In the genomic region with DNA sequence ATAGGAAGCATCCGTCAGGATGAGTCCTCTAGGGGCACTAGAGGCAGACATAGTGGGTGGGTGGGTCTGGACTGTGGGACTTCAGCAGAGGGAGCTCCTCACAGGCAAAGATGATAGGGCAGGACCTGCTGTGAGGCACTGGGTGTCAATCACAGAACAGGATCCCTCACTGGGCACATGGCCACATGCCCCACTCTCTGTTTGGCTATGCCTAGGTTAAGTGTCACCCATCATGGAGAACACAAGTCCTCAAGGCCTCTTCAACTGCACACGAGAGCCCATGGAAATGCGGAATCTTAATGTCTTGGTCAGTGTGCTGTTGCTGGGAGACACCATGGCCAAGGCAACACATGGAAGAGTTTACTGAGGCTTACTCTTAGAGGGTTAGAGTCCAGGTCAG, we compare ENCODE assay signal across 20 mouse cellular contexts. TPM values are rescaled to one million over a fixed set of nuclear protein-coding genes. Genes with fewer than 3 reads are reported as not detected.
DNase-seq lines count a peak whose midpoint lies in the region; ATAC-seq and TF ChIP-seq lines count a peak whose summit lies in the region.
"Had no signal": no experiment of that assay in that cellular context is flagged by ENCODE, and none has a peak within 500 bp of the region (broad histone marks: within the 10 kb centered on the region; RNA-seq: fewer than 3 reads in every experiment).

No protein-coding gene starts in this region.

- WGBS in heart, embryonic 12.5 days: 87% methylated on average over 3 of the region's 3 CpGs
- 93% methylated on average over 3 of the region's 3 CpGs for WGBS in kidney, postnatal 0 days
- WGBS in lung, adult 2 months: 70% methylated on average over 3 of the region's 3 CpGs

- 0 out of 2 replicates have a peak, but pooled peaks cover 4% of the 10 kb centered on the region for H3K36me3 ChIP-seq in heart, embryonic 12.5 days
- H3K36me3 ChIP-seq in kidney, postnatal 0 days (ENCODE audit: insufficient read depth, low read length): no peaks in the 10 kb centered on the region
- H3K36me3 ChIP-seq in testis, adult 2 months (ENCODE audit: control insufficient read depth, insufficient read depth, low read length): no peaks in the 10 kb centered on the region
- H3K36me3 ChIP-seq: forebrain, embryonic 12.5 days; hindbrain, embryonic 12.5 days had no signal

- no peaks in the 10 kb centered on the region for H3K9me3 ChIP-seq in heart, embryonic 12.5 days (replicated peaks)
- no peaks in the 10 kb centered on the region for H3K9me3 ChIP-seq in kidney, postnatal 0 days (replicated peaks; ENCODE audit: low read length)
- H3K9me3 ChIP-seq: embryonic facial prominence, embryonic 13.5 days; forebrain, embryonic 12.5 days; hindbrain, embryonic 12.5 days had no signal

- no peak for ATAC-seq in heart, embryonic 12.5 days (ENCODE audit: insufficient number of reproducible peaks, low FRiP score)
- ATAC-seq in kidney, postnatal 0 days (replicated peaks; ENCODE audit: low FRiP score, low read depth): no peak
- ATAC-seq: forebrain, embryonic 16.5 days; hindbrain, embryonic 16.5 days had no signal

- TF ChIP-seq CTCF in kidney, postnatal 0 days (IDR thresholded peaks at IDR 0.05; ENCODE audit: low read depth): no peak
- no peak for TF ChIP-seq CTCF in lung, adult 2 months (IDR thresholded peaks at IDR 0.05; ENCODE audit: insufficient read depth, low read length)
- TF ChIP-seq CTCF in testis, adult 2 months (IDR thresholded peaks at IDR 0.05; ENCODE audit: control insufficient read depth, insufficient read depth, insufficient replicate concordance, low read depth, low read length): no peak

- no peaks in the 10 kb centered on the region for H3K27me3 ChIP-seq in heart, embryonic 12.5 days (replicated peaks)
- H3K27me3 ChIP-seq in kidney, postnatal 0 days (ENCODE audit: insufficient read depth, low read length): no peaks in the 10 kb centered on the region
- no peaks in the 10 kb centered on the region for H3K27me3 ChIP-seq in testis, adult 2 months (ENCODE audit: control insufficient read depth, insufficient read depth, low read length)
- H3K27me3 ChIP-seq: embryonic facial prominence, embryonic 13.5 days; hindbrain, embryonic 12.5 days had no signal

- H3K27ac ChIP-seq in heart, embryonic 12.5 days (ENCODE audit: poor library complexity, severe bottlenecking): 0 out of 2 replicates have a peak overlapping the region, but pooled peaks have one; percentile 89
- H3K27ac ChIP-seq in kidney, postnatal 0 days: 0 out of 2 replicates have a peak overlapping the region, but pooled peaks have one; percentile 93
- no peak overlapping the region for H3K27ac ChIP-seq in testis, adult 2 months (ENCODE audit: control insufficient read depth, insufficient read depth, low read depth, low read length)
- H3K27ac ChIP-seq: embryonic facial prominence, embryonic 13.5 days; forebrain, embryonic 12.5 days; hindbrain, embryonic 12.5 days had no signal

- no peak for TF ChIP-seq POLR2A in lung, adult 2 months (IDR thresholded peaks at IDR 0.05; ENCODE audit: borderline replicate concordance, extremely low read depth, low read depth, low read length)
- no peak for TF ChIP-seq POLR2A in testis, adult 2 months (IDR thresholded peaks at IDR 0.05; ENCODE audit: control insufficient read depth, low read depth, low read length)

- H3K4me3 ChIP-seq in heart, embryonic 12.5 days: no peak overlapping the region
- no peak overlapping the region for H3K4me3 ChIP-seq in kidney, postnatal 0 days (replicated peaks; ENCODE audit: low read depth, low read length)
- no peak overlapping the region for H3K4me3 ChIP-seq in lung, adult 2 months (replicated peaks; ENCODE audit: extremely low read depth, low read depth, low read length)
- peak overlapping the region; percentile 52 for H3K4me3 ChIP-seq in testis, adult 2 months (ENCODE audit: control insufficient read depth, low read depth, low read length)
- H3K4me3 ChIP-seq: embryonic facial prominence, embryonic 13.5 days; forebrain, embryonic 12.5 days; hindbrain, embryonic 12.5 days had no signal

- H3K4me1 ChIP-seq in heart, embryonic 12.5 days (replicated peaks): peaks cover 78% of the 10 kb centered on the region
- peaks cover 58% of the 10 kb centered on the region for H3K4me1 ChIP-seq in kidney, postnatal 0 days (replicated peaks; ENCODE audit: insufficient read depth, low read length)
- peaks cover 52% of the 10 kb centered on the region for H3K4me1 ChIP-seq in lung, adult 2 months (ENCODE audit: control insufficient read depth, insufficient read depth, low read length)
- H3K4me1 ChIP-seq in testis, adult 2 months (ENCODE audit: control insufficient read depth, insufficient read depth, low read length): no peaks in the 10 kb centered on the region; the same call in 1 of the 2 replicates

- DNase-seq in heart, adult 18-20 months: no peak
- DNase-seq in kidney, postnatal 0 days (ENCODE audit: low spot score): no peak
- no peak for DNase-seq in kidney, postnatal 10 days
- DNase-seq in lung, adult 18-20 months: peak; percentile 56 to 70
- DNase-seq in lung, adult 2 months: no peak
- no peak for DNase-seq in testis, postnatal 10 days (ENCODE audit: low spot score)
- DNase-seq: adrenal gland, adult 2 months; adrenal gland, postnatal 25 days; cerebellum, adult 18-20 months; cerebellum, adult 9-11 months; cerebellum, postnatal 36 days; gastrocnemius, postnatal 25 days; heart, postnatal 4 days had no signal

- H3K9ac ChIP-seq in heart, embryonic 12.5 days: no peak overlapping the region
- no peak overlapping the region for H3K9ac ChIP-seq in kidney, postnatal 0 days (ENCODE audit: low read depth, low read length)
- H3K9ac ChIP-seq: embryonic facial prominence, embryonic 13.5 days; forebrain, embryonic 12.5 days; hindbrain, embryonic 12.5 days had no signal

- H3K4me2 ChIP-seq in heart, embryonic 12.5 days: no peak overlapping the region
- no peak overlapping the region for H3K4me2 ChIP-seq in kidney, postnatal 0 days (ENCODE audit: low read length)
- H3K4me2 ChIP-seq: embryonic facial prominence, embryonic 13.5 days; forebrain, embryonic 12.5 days; hindbrain, embryonic 12.5 days had no signal

RNA-seq across cellular contexts. Expression of a gene that starts 23.2 kb away (rescaled TPM):
- polyA plus RNA-seq in heart, embryonic 12.5 days (2016; fragmentation: Nextera tagmentation; extraction: Ambion mirVana): 25.5 and 27.8 TPM in 2 replicates
- total RNA-seq in heart, adult 18-20 months (2021): 10 to 100 TPM; 11.4 to 13.3 TPM
- polyA plus RNA-seq in kidney, postnatal 0 days (2015; fragmentation: Nextera tagmentation; extraction: Ambion mirVana): 12.5 and 14.9 TPM in 2 replicates
- polyA plus RNA-seq in lung, adult 2 months (2012; rRNA removed): 192 and 213 TPM in 2 replicates
- 6.8 and 9.1 TPM in 2 replicates for polyA plus RNA-seq in testis, adult 2 months (2012; rRNA removed)

RNA-seq across cellular contexts. Expression of a gene that starts 39.9 kb away (rescaled TPM):
- polyA plus RNA-seq in heart, embryonic 12.5 days (2016; fragmentation: Nextera tagmentation; extraction: Ambion mirVana): 36.9 and 38.9 TPM in 2 replicates
- total RNA-seq in heart, adult 18-20 months (2021): 1 to 10 TPM; 2.5 to 2.8 TPM
- polyA plus RNA-seq in kidney, postnatal 0 days (2015; fragmentation: Nextera tagmentation; extraction: Ambion mirVana): 21.2 and 24.7 TPM in 2 replicates
- polyA plus RNA-seq in lung, adult 2 months (2012; rRNA removed): 11.7 and 12.2 TPM in 2 replicates
- polyA plus RNA-seq in testis, adult 2 months (2012; rRNA removed): 4.5 and 5.0 TPM in 2 replicates

RNA-seq across cellular contexts. Expression of a gene that starts 48.8 kb away (rescaled TPM):
- 209 and 232 TPM in 2 replicates for polyA plus RNA-seq in heart, embryonic 12.5 days (2016; fragmentation: Nextera tagmentation; extraction: Ambion mirVana)
- total RNA-seq in heart, adult 18-20 months (2021): 10 to 100 TPM; 40.8 to 42.7 TPM
- 354 and 392 TPM in 2 replicates for polyA plus RNA-seq in kidney, postnatal 0 days (2015; fragmentation: Nextera tagmentation; extraction: Ambion mirVana)
- 108 and 109 TPM in 2 replicates for polyA plus RNA-seq in lung, adult 2 months (2012; rRNA removed)
- polyA plus RNA-seq in testis, adult 2 months (2012; rRNA removed): 267 and 294 TPM in 2 replicates

RNA-seq across cellular contexts. Expression of a gene that starts 52.0 kb away (rescaled TPM):
- polyA plus RNA-seq in heart, embryonic 12.5 days (2016; fragmentation: Nextera tagmentation; extraction: Ambion mirVana): 30.0 and 31.1 TPM in 2 replicates
- 1 to 10 TPM; 5.8 to 8.0 TPM for total RNA-seq in heart, adult 18-20 months (2021)
- 44.5 and 45.6 TPM in 2 replicates for polyA plus RNA-seq in kidney, postnatal 0 days (2015; fragmentation: Nextera tagmentation; extraction: Ambion mirVana)
- polyA plus RNA-seq in lung, adult 2 months (2012; rRNA removed): 28.6 and 30.6 TPM in 2 replicates
- polyA plus RNA-seq in testis, adult 2 months (2012; rRNA removed): 29.3 and 37.7 TPM in 2 replicates

RNA-seq across cellular contexts. Expression of a gene that starts 52.1 kb away (rescaled TPM):
- polyA plus RNA-seq in heart, embryonic 12.5 days (2016; fragmentation: Nextera tagmentation; extraction: Ambion mirVana): 33.7 and 39.7 TPM in 2 replicates
- 10 to 100 TPM; 42.1 to 51.7 TPM for total RNA-seq in heart, adult 18-20 months (2021)
- polyA plus RNA-seq in kidney, postnatal 0 days (2015; fragmentation: Nextera tagmentation; extraction: Ambion mirVana): 44.0 and 44.5 TPM in 2 replicates
- 83.8 and 93.2 TPM in 2 replicates for polyA plus RNA-seq in lung, adult 2 months (2012; rRNA removed)
- 120 and 122 TPM in 2 replicates for polyA plus RNA-seq in testis, adult 2 months (2012; rRNA removed)

Comparison
In these comparisons a context has a peak if more than half of its experiments do, and no peak if none do; other contexts are left out.
1. DNase-seq: peak in lung, adult 18-20 months (2 of 2); none in heart, adult 18-20 months (0 of 2), kidney, postnatal 0 days (single experiment), kidney, postnatal 10 days (single experiment), lung, adult 2 months (single experiment) and testis, postnatal 10 days (single experiment).